Mouse (Mus musculus) ES-E14 (cell line): ENCODE data around the gene Ssr1.
A peak's percentile ranks its signal among the peaks of the same experiment; 100 is the strongest.

Source experiments
- HCFC1 ChIP-seq: IDR thresholded peaks from 2 replicates; pipeline ENCODE4 v1.6.1; 2012; ENCODE audit warnings: low read length, inconsistent platforms, borderline replicate concordance; ENCODE audit not compliant: insufficient read depth
- ZC3H11A ChIP-seq: IDR thresholded peaks from 2 replicates; pipeline ENCODE4 v1.6.1; 2012; ENCODE audit warnings: low read depth, mild to moderate bottlenecking, inconsistent platforms, low read length, borderline replicate concordance

GRCm38 (mm10) chr13:37969337-37969736 lies 24.7 kb downstream of the Ssr1 start:
- TF ChIP-seq HCFC1: no peak
- TF ChIP-seq ZC3H11A: peak; percentile 58; the same call in 1 of the 2 replicates
